Mouse (Mus musculus): ENCODE results near the gene Cdkn1a. TPM values are rescaled to one million over a fixed set of nuclear protein-coding genes. Genes with fewer than 3 reads are reported as not detected.

Gene Cdkn1a
- polyA plus RNA-seq, 1 experiment from 2014 or later = 233 TPM

GRCm38 (mm10) chr17:29091348-29091944 lies 670 bp downstream of the Cdkn1a start:
- Histone ChIP-seq H3K9ac (no peak overlapping the region), H3K27ac (no peak overlapping the region), H3K27me3 (peaks cover 29% of the 10 kb centered on the region), H3K4me1 (peaks cover 22% of the 10 kb centered on the region), H3K36me3 (no peaks in the 10 kb centered on the region), H3K4me2 (no peak overlapping the region), H3K4me3 (no peak overlapping the region), H3K9me3 (no peaks in the 10 kb centered on the region)
- WGBS = 37% methylated on average over 6 of the region's 6 CpGs
- no peak for ATAC-seq (ENCODE audit: insufficient number of reproducible peaks, low FRiP score, low TSS enrichment, low read depth)

- H3K4me2 ChIP-seq = no peak overlapping the region
- no peaks in the 10 kb centered on the region for H3K36me3 ChIP-seq
- peaks cover 29% of the 10 kb centered on the region for H3K4me1 ChIP-seq
- ATAC-seq (ENCODE audit: insufficient number of reproducible peaks, low FRiP score, low TSS enrichment, low read depth) = no peak
- no peak overlapping the region for H3K4me3 ChIP-seq
- no peaks in the 10 kb centered on the region for H3K9me3 ChIP-seq
- H3K27ac ChIP-seq = no peak overlapping the region
- peaks cover 29% of the 10 kb centered on the region for H3K27me3 ChIP-seq
- no peak overlapping the region for H3K9ac ChIP-seq
- WGBS = 50% methylated on average over 5 of the region's 5 CpGs
Observed at GRCm38 (mm10) chr17:29092497-29092896, 1.7 kb downstream of the Cdkn1a start.

- peak; percentile 71 for ATAC-seq (ENCODE audit: insufficient number of reproducible peaks, low FRiP score, low TSS enrichment, low read depth)
- H3K4me2 ChIP-seq = peak overlapping the region; percentile 94
- no peaks in the 10 kb centered on the region for H3K9me3 ChIP-seq
- H3K4me1 ChIP-seq = peaks cover 29% of the 10 kb centered on the region
- 6% methylated on average over 36 of the region's 36 CpGs for WGBS
- peak overlapping the region; percentile 53 for H3K4me3 ChIP-seq
- H3K36me3 ChIP-seq = no peaks in the 10 kb centered on the region
- peak overlapping the region; percentile 62 for H3K9ac ChIP-seq
- H3K27ac ChIP-seq = peak overlapping the region; percentile 76; the same call in 1 of the 2 replicates
- H3K27me3 ChIP-seq = peaks cover 29% of the 10 kb centered on the region
Observed at GRCm38 (mm10) chr17:29093110-29093952, 2.6 kb downstream of the Cdkn1a start.

GRCm38 (mm10) chr17:29093961-29094309 lies 3.2 kb downstream of the Cdkn1a start:
- H3K9ac ChIP-seq = peak overlapping the region; percentile 62
- H3K9me3 ChIP-seq = no peaks in the 10 kb centered on the region
- WGBS = under 1% methylated on average over 24 of the region's 24 CpGs
- no peaks in the 10 kb centered on the region for H3K36me3 ChIP-seq
- no peak for ATAC-seq (ENCODE audit: insufficient number of reproducible peaks, low FRiP score, low TSS enrichment, low read depth)
- H3K4me1 ChIP-seq = peaks cover 29% of the 10 kb centered on the region
- peak overlapping the region; percentile 53 for H3K4me3 ChIP-seq
- peak overlapping the region; percentile 76 for H3K27ac ChIP-seq
- peaks cover 29% of the 10 kb centered on the region for H3K27me3 ChIP-seq
- peak overlapping the region; percentile 94 for H3K4me2 ChIP-seq

GRCm38 (mm10) chr17:29094310-29095181 lies 3.8 kb downstream of the Cdkn1a start:
- peak; percentile 26 for ATAC-seq (ENCODE audit: insufficient number of reproducible peaks, low FRiP score, low TSS enrichment, low read depth)
- Histone ChIP-seq H3K4me1 (peaks cover 29% of the 10 kb centered on the region), H3K36me3 (no peaks in the 10 kb centered on the region), H3K4me3 (peak overlapping the region; percentile 53), H3K4me2 (peak overlapping the region; percentile 94), H3K9me3 (no peaks in the 10 kb centered on the region), H3K9ac (peak overlapping the region; percentile 62), H3K27ac (peak overlapping the region; percentile 76), H3K27me3 (peaks cover 29% of the 10 kb centered on the region)
- under 1% methylated on average over 70 of the region's 71 CpGs for WGBS

GRCm38 (mm10) chr17:29095201-29095733 lies 4.5 kb downstream of the Cdkn1a start:
- H3K4me3 ChIP-seq = peak overlapping the region; percentile 53
- peaks cover 29% of the 10 kb centered on the region for H3K4me1 ChIP-seq
- H3K27ac ChIP-seq = peak overlapping the region; percentile 76
- peaks cover 29% of the 10 kb centered on the region for H3K27me3 ChIP-seq
- H3K36me3 ChIP-seq = 0 out of 2 replicates have a peak, but pooled peaks cover under 1% of the 10 kb centered on the region
- ATAC-seq (ENCODE audit: insufficient number of reproducible peaks, low FRiP score, low TSS enrichment, low read depth) = peak; percentile 72; the same call in 1 of the 2 replicates
- under 1% methylated on average over 42 of the region's 44 CpGs for WGBS
- no peaks in the 10 kb centered on the region for H3K9me3 ChIP-seq
- H3K4me2 ChIP-seq = peak overlapping the region; percentile 94
- H3K9ac ChIP-seq = peak overlapping the region; percentile 62

GRCm38 (mm10) chr17:29096245-29096644 lies 5.5 kb downstream of the Cdkn1a start:
- no peak for ATAC-seq (ENCODE audit: insufficient number of reproducible peaks, low FRiP score, low TSS enrichment, low read depth)
- H3K9ac ChIP-seq = no peak overlapping the region
- H3K4me3 ChIP-seq = no peak overlapping the region
- H3K27me3 ChIP-seq = peaks cover 29% of the 10 kb centered on the region
- H3K4me1 ChIP-seq = peaks cover 29% of the 10 kb centered on the region
- WGBS = 79% methylated on average over 6 of the region's 6 CpGs
- H3K36me3 ChIP-seq = 0 out of 2 replicates have a peak, but pooled peaks cover 3% of the 10 kb centered on the region
- H3K4me2 ChIP-seq = no peak overlapping the region
- no peaks in the 10 kb centered on the region for H3K9me3 ChIP-seq
- 0 out of 2 replicates have a peak overlapping the region, but pooled peaks have one; percentile 8 for H3K27ac ChIP-seq

- Histone ChIP-seq H3K27ac (0 out of 2 replicates have a peak overlapping the region, but pooled peaks have one; percentile 8), H3K4me3 (no peak overlapping the region), H3K27me3 (peaks cover 28% of the 10 kb centered on the region), H3K9ac (no peak overlapping the region), H3K4me1 (peaks cover 29% of the 10 kb centered on the region), H3K36me3 (0 out of 2 replicates have a peak, but pooled peaks cover 3% of the 10 kb centered on the region), H3K4me2 (no peak overlapping the region; the same call in 1 of the 2 replicates), H3K9me3 (no peaks in the 10 kb centered on the region)
- ATAC-seq (ENCODE audit: insufficient number of reproducible peaks, low FRiP score, low TSS enrichment, low read depth) = no peak
- WGBS = 47% methylated on average over 7 of the region's 7 CpGs
Observed at GRCm38 (mm10) chr17:29096851-29097561, 6.2 kb downstream of the Cdkn1a start.

GRCm38 (mm10) chr17:29098291-29098690 lies 7.5 kb downstream of the Cdkn1a start:
- no peak overlapping the region for H3K27ac ChIP-seq
- 95% methylated on average over 24 of the region's 24 CpGs for WGBS

GRCm38 (mm10) chr17:29099076-29099475 lies 8.3 kb downstream of the Cdkn1a start:
- H3K4me3 ChIP-seq = no peak overlapping the region
- H3K4me1 ChIP-seq = peaks cover 19% of the 10 kb centered on the region
- no peak overlapping the region for H3K27ac ChIP-seq
- H3K27me3 ChIP-seq = peaks cover 9% of the 10 kb centered on the region
- 0 out of 2 replicates have a peak, but pooled peaks cover 3% of the 10 kb centered on the region for H3K36me3 ChIP-seq
- no peak overlapping the region for H3K9ac ChIP-seq
- 86% methylated on average over 8 of the region's 8 CpGs for WGBS
- H3K4me2 ChIP-seq = no peak overlapping the region
- no peak for ATAC-seq (ENCODE audit: insufficient number of reproducible peaks, low FRiP score, low TSS enrichment, low read depth)
- H3K9me3 ChIP-seq = no peaks in the 10 kb centered on the region

More at GRCm38 (mm10) chr17:29098291-29098690, 7.5 kb downstream of the Cdkn1a start:
- Histone ChIP-seq H3K4me2 (no peak overlapping the region), H3K36me3 (0 out of 2 replicates have a peak, but pooled peaks cover 3% of the 10 kb centered on the region), H3K27me3 (peaks cover 17% of the 10 kb centered on the region), H3K4me1 (peaks cover 27% of the 10 kb centered on the region), H3K9ac (no peak overlapping the region), H3K9me3 (no peaks in the 10 kb centered on the region), H3K4me3 (no peak overlapping the region)
- ATAC-seq (ENCODE audit: insufficient number of reproducible peaks, low FRiP score, low TSS enrichment, low read depth) = no peak

Measured in limb, embryonic 15.5 days (tissue).